Mouse (Mus musculus): ENCODE data around the gene 3830406C13Rik. TPM values are rescaled to one million over a fixed set of nuclear protein-coding genes. Genes with fewer than 3 reads are reported as not detected.

The 3830406C13Rik gene
- polyA plus RNA-seq, 1 experiment from 2014 or later, result 25.7 TPM

GRCm38 (mm10) chr14:12344061-12344745, 60.2 kb downstream of the 3830406C13Rik start:
- Histone ChIP-seq H3K27me3 (peaks cover 100% of the 10 kb centered on the region), H3K4me2 (no peak overlapping the region), H3K4me1 (replicated peaks) (no peaks in the 10 kb centered on the region), H3K27ac (no peak overlapping the region), H3K9ac (no peak overlapping the region), H3K36me3 (no peaks in the 10 kb centered on the region), H3K9me3 (replicated peaks) (no peaks in the 10 kb centered on the region), H3K4me3 (replicated peaks) (no peak overlapping the region)
- no peak for ATAC-seq (ENCODE audit: low read depth)
- DNase-seq, result no peak
- WGBS (ENCODE audit: insufficient replicate concordance), result 5% methylated on average over 24 of the region's 24 CpGs

DNA sequence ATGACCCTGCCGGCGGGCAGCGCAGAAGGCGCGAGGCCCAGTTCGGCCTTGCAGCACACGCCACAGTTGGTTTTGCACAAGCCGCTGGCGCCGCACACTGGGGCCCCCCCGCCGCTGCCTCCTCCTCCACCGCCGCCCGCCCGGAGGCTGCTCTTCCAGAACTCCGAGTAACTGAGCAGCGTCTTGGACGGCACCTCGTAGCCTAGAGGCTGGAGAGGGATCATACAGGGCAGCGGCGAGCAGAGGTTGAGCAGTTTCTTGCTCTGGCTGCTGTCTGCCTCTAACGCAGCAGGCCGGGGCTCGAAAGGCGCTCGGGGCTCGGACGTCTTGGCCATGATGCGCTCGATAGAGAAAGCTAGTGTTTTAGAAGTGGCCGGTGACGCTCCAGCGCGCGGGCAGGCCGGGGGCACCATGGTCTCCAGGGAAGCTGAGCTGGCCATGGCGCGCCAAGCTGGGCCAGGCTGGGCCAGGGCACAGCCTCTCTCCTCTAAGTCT, 60.8 kb downstream of the 3830406C13Rik start:
- H3K4me3 ChIP-seq (replicated peaks), result no peak overlapping the region
- no peaks in the 10 kb centered on the region for H3K4me1 ChIP-seq (replicated peaks)
- H3K36me3 ChIP-seq, result no peaks in the 10 kb centered on the region
- under 1% methylated on average over 39 of the region's 39 CpGs for WGBS (ENCODE audit: insufficient replicate concordance)
- DNase-seq, result no peak
- no peak overlapping the region for H3K9ac ChIP-seq
- no peak overlapping the region for H3K27ac ChIP-seq
- H3K9me3 ChIP-seq (replicated peaks), result no peaks in the 10 kb centered on the region
- H3K4me2 ChIP-seq, result no peak overlapping the region
- no peak for ATAC-seq (ENCODE audit: low read depth)
- H3K27me3 ChIP-seq, result peaks cover 100% of the 10 kb centered on the region

DNA sequence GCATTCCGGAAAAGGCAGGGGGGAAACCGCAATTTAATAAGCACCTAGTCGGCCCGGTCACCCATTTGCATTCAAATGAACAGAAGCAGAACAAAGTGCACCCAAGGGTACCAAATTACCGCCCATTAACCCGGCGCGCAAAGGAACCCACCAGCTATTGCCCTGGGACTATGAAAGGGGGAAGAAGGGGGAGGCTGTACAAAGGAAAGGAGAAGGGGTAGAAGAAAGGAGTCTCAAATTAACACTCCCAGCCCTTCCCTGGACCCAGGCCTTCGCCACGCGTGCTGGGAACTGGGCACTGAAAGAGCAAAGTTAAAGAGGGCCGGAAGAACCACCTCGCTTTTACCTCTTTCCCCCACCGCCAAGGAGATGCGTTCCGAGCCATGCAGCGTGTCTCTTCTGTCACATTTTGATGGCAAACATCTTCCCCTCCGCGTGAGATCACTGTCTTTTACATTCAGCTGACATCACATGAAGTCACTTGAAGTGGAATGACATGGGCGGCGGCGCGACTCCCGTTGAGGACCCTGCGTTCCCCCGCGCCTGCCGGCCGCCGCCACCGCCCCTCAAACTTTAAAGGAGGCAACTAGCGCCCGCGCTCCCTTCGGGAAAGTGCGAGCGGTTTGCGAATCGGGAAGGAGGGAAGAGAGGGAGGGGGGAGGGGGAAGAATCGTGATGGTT, 61.4 kb downstream of the 3830406C13Rik start:
- ATAC-seq (ENCODE audit: low read depth) (no peak), DNase-seq (no peak)
- H3K36me3 ChIP-seq, result no peaks in the 10 kb centered on the region
- WGBS (ENCODE audit: insufficient replicate concordance), result 2% methylated on average over 34 of the region's 40 CpGs
- no peak overlapping the region for H3K27ac ChIP-seq
- no peak overlapping the region for H3K9ac ChIP-seq
- peaks cover 100% of the 10 kb centered on the region for H3K27me3 ChIP-seq
- H3K4me1 ChIP-seq (replicated peaks), result no peaks in the 10 kb centered on the region
- H3K9me3 ChIP-seq (replicated peaks), result no peaks in the 10 kb centered on the region
- H3K4me2 ChIP-seq, result no peak overlapping the region
- no peak overlapping the region for H3K4me3 ChIP-seq (replicated peaks)

- Histone ChIP-seq H3K4me2 (no peak overlapping the region), H3K27ac (no peak overlapping the region), H3K9ac (no peak overlapping the region), H3K27me3 (peaks cover 100% of the 10 kb centered on the region), H3K9me3 (replicated peaks) (no peaks in the 10 kb centered on the region), H3K4me3 (replicated peaks) (no peak overlapping the region), H3K36me3 (no peaks in the 10 kb centered on the region), H3K4me1 (replicated peaks) (no peaks in the 10 kb centered on the region)
- under 1% methylated on average over 50 of the region's 50 CpGs for WGBS (ENCODE audit: insufficient replicate concordance)
- DNase-seq (no peak), ATAC-seq (ENCODE audit: low read depth) (no peak)
Observed at GRCm38 (mm10) chr14:12346011-12346864, 62.3 kb downstream of the 3830406C13Rik start.

- H3K4me2 ChIP-seq, result no peak overlapping the region
Observed at GRCm38 (mm10) chr14:12346865-12347600, 63.1 kb downstream of the 3830406C13Rik start.

GRCm38 (mm10) chr14:12348089-12348488, 64.1 kb downstream of the 3830406C13Rik start, which contains the start of gene Fezf2:
TSS of gene Fezf2 (minus strand) at chr14:12348189.
- Histone ChIP-seq H3K9ac (no peak within 1 kb of the TSS), H3K27ac (no peak within 1 kb of the TSS), H3K27me3 (peaks cover 96% of the 10 kb centered on the region), H3K4me1 (replicated peaks) (no peaks in the 10 kb centered on the region), H3K9me3 (replicated peaks) (no peaks in the 10 kb centered on the region), H3K4me3 (replicated peaks) (no peak within 1 kb of the TSS), H3K4me2 (no peak within 1 kb of the TSS), H3K36me3 (no peaks in the 10 kb centered on the region)
- WGBS (ENCODE audit: insufficient replicate concordance), result 7% methylated on average over 2 of the region's 2 CpGs
- ATAC-seq (ENCODE audit: low read depth), result no peak
- no peak for DNase-seq

More at GRCm38 (mm10) chr14:12346865-12347600, 63.1 kb downstream of the 3830406C13Rik start:
- no peaks in the 10 kb centered on the region for H3K9me3 ChIP-seq (replicated peaks)
- H3K27ac ChIP-seq, result no peak overlapping the region
- no peaks in the 10 kb centered on the region for H3K36me3 ChIP-seq
- ATAC-seq (ENCODE audit: low read depth), result no peak
- peaks cover 99% of the 10 kb centered on the region for H3K27me3 ChIP-seq
- WGBS (ENCODE audit: insufficient replicate concordance), result 4% methylated on average over 26 of the region's 26 CpGs
- DNase-seq, result no peak
- no peak overlapping the region for H3K9ac ChIP-seq
- H3K4me3 ChIP-seq (replicated peaks), result no peak overlapping the region
- no peaks in the 10 kb centered on the region for H3K4me1 ChIP-seq (replicated peaks)

GRCm38 (mm10) chr14:12349334-12350090, 65.5 kb downstream of the 3830406C13Rik start:
- Histone ChIP-seq H3K9me3 (replicated peaks) (no peaks in the 10 kb centered on the region), H3K4me2 (no peak overlapping the region), H3K4me3 (replicated peaks) (no peak overlapping the region), H3K36me3 (no peaks in the 10 kb centered on the region), H3K4me1 (replicated peaks) (no peaks in the 10 kb centered on the region), H3K27me3 (peaks cover 86% of the 10 kb centered on the region), H3K27ac (no peak overlapping the region), H3K9ac (no peak overlapping the region)
- ATAC-seq (ENCODE audit: low read depth) (no peak), DNase-seq (no peak)
- 8% methylated on average over 15 of the region's 15 CpGs for WGBS (ENCODE audit: insufficient replicate concordance)

- no peak overlapping the region for H3K27ac ChIP-seq
- WGBS (ENCODE audit: insufficient replicate concordance), result 11% methylated on average over 16 of the region's 16 CpGs
- H3K4me1 ChIP-seq (replicated peaks), result no peaks in the 10 kb centered on the region
- peaks cover 77% of the 10 kb centered on the region for H3K27me3 ChIP-seq
- DNase-seq (no peak), ATAC-seq (ENCODE audit: low read depth) (no peak)
- no peak overlapping the region for H3K4me3 ChIP-seq (replicated peaks)
- H3K9ac ChIP-seq, result no peak overlapping the region
- no peak overlapping the region for H3K4me2 ChIP-seq
- H3K36me3 ChIP-seq, result no peaks in the 10 kb centered on the region
- no peaks in the 10 kb centered on the region for H3K9me3 ChIP-seq (replicated peaks)
Observed at GRCm38 (mm10) chr14:12350271-12350916, 66.4 kb downstream of the 3830406C13Rik start.

Data from liver, embryonic 13.5 days (tissue).